Mouse (Mus musculus): ENCODE measurements at regions not wholly inside any gene's neighbourhood (a gene's known extent, or its start where the extent isn't known, plus 50 kb on each side); places are given as distances from the start of the nearest gene placed in this dataset.

GRCm38 (mm10) chr1:137751446-137751961 lies 424.0 kb downstream of the Ptprc start:
- peak; percentile 4 for DNase-seq (ENCODE audit: low read depth, low spot score)

GRCm38 (mm10) chr1:137750894-137751293 lies 424.6 kb downstream of the Ptprc start:
- no peak for DNase-seq (ENCODE audit: low read depth, low spot score)

- no peak for DNase-seq (ENCODE audit: low read depth, low spot score)
These were observed 429.4 kb downstream of the Ptprc start for GRCm38 (mm10) chr1:137746129-137746528.

- DNase-seq (ENCODE audit: low read depth, low spot score): no peak
These were observed 437.2 kb downstream of the Ptprc start for GRCm38 (mm10) chr1:137738157-137738851.

- DNase-seq (ENCODE audit: low read depth, low spot score): no peak
These were observed 471.6 kb downstream of the Ptprc start for GRCm38 (mm10) chr1:137703882-137704281.

GRCm38 (mm10) chr1:137698876-137699275 lies 476.6 kb downstream of the Ptprc start:
- DNase-seq (ENCODE audit: low read depth, low spot score): no peak

GRCm38 (mm10) chr1:137697289-137697688 lies 478.2 kb downstream of the Ptprc start:
- DNase-seq (ENCODE audit: low read depth, low spot score): no peak

- no peak for DNase-seq (ENCODE audit: low read depth, low spot score)
These were observed 478.7 kb downstream of the Ptprc start for GRCm38 (mm10) chr1:137696796-137697195.

- DNase-seq (ENCODE audit: low read depth, low spot score): no peak
These were observed 479.8 kb downstream of the Ptprc start for GRCm38 (mm10) chr1:137695751-137696150.

GRCm38 (mm10) chr1:137692525-137692924 lies 483.0 kb downstream of the Ptprc start:
- no peak for DNase-seq (ENCODE audit: low read depth, low spot score)

- no peak for DNase-seq (ENCODE audit: low read depth, low spot score)
These were observed 484.5 kb downstream of the Ptprc start for GRCm38 (mm10) chr1:137690860-137691595.

GRCm38 (mm10) chr1:137670650-137671049 lies 504.9 kb downstream of the Ptprc start:
- no peak for DNase-seq (ENCODE audit: low read depth, low spot score)

GRCm38 (mm10) chr1:137669849-137670248 lies 505.7 kb downstream of the Ptprc start:
- no peak for DNase-seq (ENCODE audit: low read depth, low spot score)

- DNase-seq (ENCODE audit: low read depth, low spot score): no peak
These were observed 517.4 kb downstream of the Ptprc start for GRCm38 (mm10) chr1:137658141-137658540.

- peak; percentile 67 for DNase-seq (ENCODE audit: low read depth, low spot score)
These were observed 518.5 kb downstream of the Ptprc start for GRCm38 (mm10) chr1:137656900-137657458.

- no peak for DNase-seq (ENCODE audit: low read depth, low spot score)
These were observed 521.3 kb downstream of the Ptprc start for GRCm38 (mm10) chr1:137654171-137654570.

- no peak for DNase-seq (ENCODE audit: low read depth, low spot score)
These were observed 522.0 kb downstream of the Ptprc start for GRCm38 (mm10) chr1:137653495-137653894.

- no peak for DNase-seq (ENCODE audit: low read depth, low spot score)
These were observed 524.9 kb downstream of the Ptprc start for GRCm38 (mm10) chr1:137650629-137651028.

- no peak for DNase-seq (ENCODE audit: low read depth, low spot score)
These were observed 525.4 kb downstream of the Ptprc start for GRCm38 (mm10) chr1:137650082-137650481.

GRCm38 (mm10) chr1:137648832-137649231 lies 526.7 kb downstream of the Ptprc start:
- DNase-seq (ENCODE audit: low read depth, low spot score): no peak

GRCm38 (mm10) chr1:137644601-137645040 lies 530.9 kb downstream of the Ptprc start:
- peak; percentile 18 for DNase-seq (ENCODE audit: low read depth, low spot score)

GRCm38 (mm10) chr1:137643508-137643907 lies 532.0 kb downstream of the Ptprc start:
- DNase-seq (ENCODE audit: low read depth, low spot score): no peak
